Mouse (Mus musculus): ENCODE data around the gene Iqca.

- peak; percentile 28; the same call in 1 of the 2 replicates for TF ChIP-seq CTCF (IDR thresholded peaks at IDR 0.05; ENCODE audit: borderline replicate concordance, extremely low read depth, insufficient read depth, insufficient read length)
- no peak for TF ChIP-seq POLR2A (IDR thresholded peaks at IDR 0.05; ENCODE audit: borderline replicate concordance, extremely low read depth, insufficient read depth, insufficient read length, poor library complexity, severe bottlenecking)
Measured at GRCm38 (mm10) chr1:90153099-90153744, at the start of gene Iqca.

All from brain, embryonic 14.5 days (tissue).